Mouse (Mus musculus) megakaryocyte, embryonic 14.5 days (primary cell): Measurements from ENCODE around the gene Praf2.

Source experiments
- FLI1 ChIP-seq: IDR thresholded peaks from 2 replicates; pipeline ENCODE4 v1.6.1; 2012; ENCODE audit warnings: low read length, inconsistent platforms, mixed read lengths
- GATA1 ChIP-seq: IDR thresholded peaks from 3 replicates; pipeline ENCODE4 v1.6.1; 2012; ENCODE audit warnings: mixed read lengths, low read length, inconsistent platforms, borderline replicate concordance

GRCm38 (mm10) chrX:7728215-7728921 lies at the start of gene Praf2:
- TF ChIP-seq GATA1 = no peak
- no peak for TF ChIP-seq FLI1
